Comparison of ENCODE assay signal across 9 mouse cellular contexts in the genomic region with DNA sequence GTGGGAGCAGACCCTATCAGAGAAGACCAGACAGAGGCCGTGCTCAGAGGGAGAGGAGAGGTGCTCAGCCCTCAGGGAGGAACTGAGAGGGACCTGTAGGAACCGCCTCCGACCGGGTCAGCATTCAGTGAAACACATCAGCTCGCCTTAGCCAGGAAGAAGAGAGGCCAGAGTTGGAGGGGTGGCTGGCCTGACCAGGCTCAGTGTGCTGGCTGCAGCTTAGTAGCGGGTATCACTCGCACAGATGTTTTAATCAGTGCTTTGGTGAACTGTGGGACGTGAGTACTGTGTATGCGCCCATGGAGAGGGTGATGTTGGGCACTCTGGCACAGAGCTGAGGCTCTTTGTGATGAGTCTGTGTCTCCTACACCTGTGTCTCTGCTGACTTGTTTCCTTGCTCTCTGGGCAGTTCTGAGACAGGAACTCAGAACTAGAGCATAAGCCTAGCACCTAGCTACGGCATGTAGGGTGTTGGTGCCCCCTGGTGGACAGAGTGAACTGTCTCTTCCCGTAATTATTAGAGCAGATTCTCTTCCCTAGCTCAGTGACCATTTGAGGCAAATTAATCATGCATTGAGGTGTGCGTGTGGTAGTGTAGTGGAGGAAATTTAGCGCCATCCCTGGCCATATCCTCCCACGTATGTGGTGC. TPM values are rescaled to one million over a fixed set of nuclear protein-coding genes. Genes with fewer than 3 reads are reported as not detected.
DNase-seq lines count a peak whose midpoint lies in the region; ATAC-seq and TF ChIP-seq lines count a peak whose summit lies in the region.
"Had no signal": no experiment of that assay in that cellular context is flagged by ENCODE, and none has a peak within 500 bp of the region (broad histone marks: within the 10 kb centered on the region; RNA-seq: fewer than 3 reads in every experiment).

No protein-coding gene starts in this region.

- no peak overlapping the region for H3K4me2 ChIP-seq in forebrain, embryonic 13.5 days
- H3K4me2 ChIP-seq: limb, embryonic 12.5 days had no signal

- peaks cover 25% of the 10 kb centered on the region for H3K36me3 ChIP-seq in ES-Bruce4 (ENCODE audit: control insufficient read depth, insufficient read depth, low read length, poor library complexity, severe bottlenecking)
- H3K36me3 ChIP-seq in forebrain, embryonic 13.5 days (ENCODE audit: poor library complexity, severe bottlenecking) = peaks cover 47% of the 10 kb centered on the region

- peaks cover 5% of the 10 kb centered on the region for H3K4me1 ChIP-seq in ES-Bruce4 (ENCODE audit: control insufficient read depth, insufficient read depth, low read length)
- H3K4me1 ChIP-seq in forebrain, embryonic 13.5 days = no peaks in the 10 kb centered on the region
- H3K4me1 ChIP-seq: limb, embryonic 12.5 days had no signal

- 0 out of 2 replicates have a peak, but pooled peaks have one; percentile 25 for TF ChIP-seq EP300 in ES-Bruce4 (IDR thresholded peaks at IDR 0.05; ENCODE audit: insufficient read depth, low read depth, low read length)

- DNase-seq in c-Kit-positive CD71-positive TER-119-positive erythroid progenitor cells, embryonic 14.5 days (ENCODE audit: low spot score) = peak; percentile 84
- DNase-seq in heart, postnatal 10 days = peak; percentile 87 to 94
- DNase-seq in kidney, postnatal 4 days = peak; percentile 93
- DNase-seq in lung, adult 18-20 months = peak; percentile 76 to 85
- DNase-seq in testis, postnatal 14 days (ENCODE audit: low spot score) = peak; percentile 60

- H3K9me3 ChIP-seq in ES-Bruce4 (replicated peaks; ENCODE audit: control insufficient read depth, insufficient read depth, low read length, poor library complexity, severe bottlenecking) = no peaks in the 10 kb centered on the region
- H3K9me3 ChIP-seq in forebrain, embryonic 13.5 days (replicated peaks) = no peaks in the 10 kb centered on the region
- H3K9me3 ChIP-seq: limb, embryonic 12.5 days had no signal

- no peak for TF ChIP-seq POLR2A in ES-Bruce4 (IDR thresholded peaks at IDR 0.05; ENCODE audit: insufficient read depth, low read length)

- WGBS in forebrain, embryonic 13.5 days = 48% methylated on average over 14 of the region's 14 CpGs

- H3K4me3 ChIP-seq in ES-Bruce4 (ENCODE audit: low read depth, low read length) = no peak overlapping the region
- no peak overlapping the region for H3K4me3 ChIP-seq in forebrain, embryonic 13.5 days
- H3K4me3 ChIP-seq: limb, embryonic 12.5 days had no signal

- no peak overlapping the region for H3K9ac ChIP-seq in ES-Bruce4 (ENCODE audit: low read depth, poor library complexity, severe bottlenecking)
- no peak overlapping the region for H3K9ac ChIP-seq in forebrain, embryonic 13.5 days
- H3K9ac ChIP-seq: limb, embryonic 12.5 days had no signal

- peak; percentile 91 for TF ChIP-seq CTCF in ES-Bruce4 (IDR thresholded peaks at IDR 0.05; ENCODE audit: low read depth, low read length)

- peak overlapping the region; percentile 40 for H3K27ac ChIP-seq in ES-Bruce4 (ENCODE audit: insufficient read depth, low read length)
- H3K27ac ChIP-seq in forebrain, embryonic 13.5 days = no peak overlapping the region
- H3K27ac ChIP-seq: limb, embryonic 12.5 days had no signal

- peak; percentile 74 for ATAC-seq in forebrain, embryonic 13.5 days
- peak; percentile 76 for ATAC-seq in neutrophil, adult 5-6 weeks (ENCODE audit: extremely low read depth, insufficient number of reproducible peaks, low FRiP score, poor library complexity, severe bottlenecking)

- intact Hi-C loops in heart, postnatal 10 days (cut with DNase I) = loop anchor here (1.0 to 5.0 kb wide), 3 partner anchors 36 to 106 kb away; a partner anchor contains a TSS

- H3K27me3 ChIP-seq in ES-Bruce4 (ENCODE audit: control insufficient read depth, insufficient read depth, low read length, poor library complexity, severe bottlenecking) = no peaks in the 10 kb centered on the region
- H3K27me3 ChIP-seq in forebrain, embryonic 13.5 days = peaks cover 9% of the 10 kb centered on the region

RNA-seq across cellular contexts. Expression of a gene that starts 31.4 kb away (rescaled TPM):
- not detected in 2 replicates for polyA plus RNA-seq in ES-Bruce4 (2011; ENCODE audit: insufficient read depth, insufficient read length, low read depth, missing spikeins)
- polyA plus RNA-seq in forebrain, embryonic 13.5 days (2015; fragmentation: Nextera tagmentation; extraction: Ambion mirVana) = 0.46 and 1.0 TPM in 2 replicates
- total RNA-seq in heart, postnatal 10 days (2021) = not detected
- total RNA-seq in neutrophil, adult 5-6 weeks (2017) = 0.23 TPM in 1 of 2 replicates, not detected in the other

RNA-seq across cellular contexts. Expression of a gene that starts 53.4 kb away (rescaled TPM):
- 30.3 and 32.5 TPM in 2 replicates for polyA plus RNA-seq in ES-Bruce4 (2011; ENCODE audit: insufficient read depth, insufficient read length, low read depth, missing spikeins)
- polyA plus RNA-seq in forebrain, embryonic 13.5 days (2015; fragmentation: Nextera tagmentation; extraction: Ambion mirVana) = 3.6 and 4.4 TPM in 2 replicates
- total RNA-seq in heart, postnatal 10 days (2021) = 10 to 100 TPM; 34.4 to 34.7 TPM
- total RNA-seq in neutrophil, adult 5-6 weeks (2017) = 8.8 and 10.5 TPM in 2 replicates
